Mouse (Mus musculus) layer of hippocampus, adult 6 months (tissue): ENCODE measurements around the gene Olfr1367. TPM values are rescaled to one million over a fixed set of nuclear protein-coding genes. Genes with fewer than 3 reads are reported as not detected.

Source experiments
- long read RNA-seq, 2 experiments: library from polyadenylated mRNA; unstranded; transcript quantifications; one replicate each; pipeline ENCODE4 v2.0.0; 2019 to 2020
- microRNA-seq: library from miRNA; unstranded; fragments of <30 nt; microRNA quantifications from one replicate; pipeline ENCODE4 v1.2.0, GENCODE M21; 2020
- polyA plus RNA-seq: library from polyadenylated mRNA; unstranded; fragments of <200 nt; fragmentation: Nextera tagmentation; gene quantifications from 2 replicates; pipeline ENCODE4 v1.2.3, GENCODE M21; 2021

Gene Olfr1367
- not detected in 2 replicates for polyA plus RNA-seq
- long read RNA-seq, experiment 1, result 0 reads
- long read RNA-seq, experiment 2, result 0 reads

DNA sequence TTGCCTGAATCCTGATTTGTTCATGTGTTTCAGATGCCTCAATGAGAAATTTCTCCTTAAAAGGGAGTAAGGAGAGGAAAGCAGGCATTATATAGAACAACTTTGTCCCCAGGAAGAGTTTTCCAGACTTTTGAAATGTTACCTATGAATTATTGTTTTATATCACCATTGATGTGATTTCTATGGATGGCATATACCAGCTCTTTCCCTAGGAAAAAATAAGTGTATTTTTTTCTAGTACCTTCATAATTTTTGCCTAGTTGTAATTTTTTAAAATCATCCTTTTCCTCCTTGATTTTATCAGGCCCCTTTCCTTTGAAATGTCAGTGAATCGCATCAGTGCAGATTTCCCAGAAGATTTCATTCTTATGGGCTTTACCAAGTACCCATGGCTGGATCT, at the start of gene Olfr1367:
Gene Olfr1367 (plus strand): TSS at position 301 of the 400 bp plus-strand sequence.

GRCm38 (mm10) chr13:21311926-21312325, 34.8 kb upstream of the Olfr1367 start, which contains the start of gene Gpx6:
Gene Gpx6, plus strand, starts transcription at chr13:21312125.

DNA sequence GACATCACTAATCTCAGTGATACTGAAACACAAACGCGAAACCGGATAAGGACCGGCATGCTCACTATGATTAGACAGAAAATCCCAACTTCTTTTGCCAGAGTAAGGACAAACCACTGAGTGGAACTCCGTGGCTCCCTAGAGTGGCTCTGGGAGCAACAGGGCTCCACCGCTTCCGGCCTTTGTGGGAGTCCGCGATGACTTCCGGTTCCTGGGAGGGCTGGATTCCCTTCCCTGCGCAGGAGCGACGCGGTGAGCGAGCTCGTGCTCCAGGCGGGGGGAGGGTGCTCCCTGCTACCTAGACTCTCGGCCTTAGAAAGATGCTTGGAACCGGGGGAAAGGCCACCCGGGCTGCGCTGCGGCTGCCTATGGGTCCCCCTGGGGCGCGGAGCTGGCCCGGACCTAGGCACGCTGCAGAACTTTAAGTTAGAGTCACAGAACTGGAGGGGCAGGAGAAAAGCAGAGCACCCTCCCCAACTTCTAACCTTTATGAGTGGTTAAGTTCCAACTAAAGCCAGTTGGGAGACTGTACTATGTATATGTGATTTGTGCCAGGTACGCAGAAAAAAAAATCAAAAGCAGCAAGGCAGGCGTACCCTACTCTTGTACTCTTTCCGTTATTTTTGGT, 16.0 kb downstream of the Olfr1367 start, which contains the start of gene Zscan12:
Gene Zscan12 (plus strand): TSS at position 200 of the 628 bp plus-strand sequence.

Small RNAs within 50 kb of the gene (microRNA-seq; reads per million reads assigned to microRNA genes)
- gene Mir6942, result not detected

Other genes starting within 250 kb of the Olfr1367 start
- gene Olfr1369-ps1, start 235.4 kb upstream of the Olfr1367 start, polyA plus RNA-seq, result 0.06 TPM in 1 of 2 replicates, not detected in the other
- not detected in 2 replicates for gene Olfr263, start 217.3 kb upstream of the Olfr1367 start, polyA plus RNA-seq
- gene Olfr1368, start 201.0 kb upstream of the Olfr1367 start, polyA plus RNA-seq, result not detected in 2 replicates
- gene Trim27, start 167.5 kb upstream of the Olfr1367 start, polyA plus RNA-seq, result 36.6 and 42.5 TPM in 2 replicates
- gene Gpx5, start 54.2 kb upstream of the Olfr1367 start, polyA plus RNA-seq, result not detected in 2 replicates
- gene Gpx6, start 34.8 kb upstream of the Olfr1367 start, polyA plus RNA-seq, result not detected in 2 replicates
- gene Zscan12, start 15.9 kb downstream of the Olfr1367 start, polyA plus RNA-seq, result 5.1 and 5.6 TPM in 2 replicates
- 11.7 and 13.0 TPM in 2 replicates for gene Zkscan3, start 55.8 kb downstream of the Olfr1367 start, polyA plus RNA-seq
- 0.99 and 1.1 TPM in 2 replicates for gene Pgbd1, start 94.1 kb downstream of the Olfr1367 start, polyA plus RNA-seq
- gene Zscan26, start 106.8 kb downstream of the Olfr1367 start, polyA plus RNA-seq, result 39.6 and 60.7 TPM in 2 replicates
- 1.4 and 1.6 TPM in 2 replicates for gene Nkapl, start 121.6 kb downstream of the Olfr1367 start, polyA plus RNA-seq
- 3.1 and 3.3 TPM in 2 replicates for gene Zkscan4, start 132.0 kb downstream of the Olfr1367 start, polyA plus RNA-seq
- gene Gm10065, start 132.5 kb downstream of the Olfr1367 start, polyA plus RNA-seq, result 1.8 TPM in 1 of 2 replicates, not detected in the other
- 1.8 and 2.1 TPM in 2 replicates for gene AK157302, start 148.3 kb downstream of the Olfr1367 start, polyA plus RNA-seq
- 13.0 and 13.4 TPM in 2 replicates for gene Gm11273, start 154.5 kb downstream of the Olfr1367 start, polyA plus RNA-seq
- 1.6 and 2.7 TPM in 2 replicates for gene Zkscan8, start 184.2 kb downstream of the Olfr1367 start, polyA plus RNA-seq
- 0.10 TPM in 1 of 2 replicates, not detected in the other for gene Olfr1366, start 195.9 kb downstream of the Olfr1367 start, polyA plus RNA-seq
- gene Olfr1535, start 213.0 kb downstream of the Olfr1367 start, polyA plus RNA-seq, result 0.06 TPM in 1 of 2 replicates, not detected in the other
- gene Olfr1364, start 234.8 kb downstream of the Olfr1367 start, polyA plus RNA-seq, result not detected in 2 replicates